Mouse (Mus musculus) 3T3-L1 (cell line): ENCODE measurements around the gene Micu2.
"Not testable (repeated sequence)": the region's sequence is repeated elsewhere in the genome, so short reads cannot be mapped to it uniquely, and the experiment has no call there.

Source experiments
- DNase-seq: peaks from one replicate; pipeline ENCODE4 v3.0.0-alpha.2; 2015; ENCODE audit warnings: low read depth, low spot score

Micu2 gene

GRCm38 (mm10) chr14:57967080-57967797, 31.8 kb downstream of the Micu2 start:
- DNase-seq, result no peak

GRCm38 (mm10) chr14:57961861-57962260, 37.2 kb downstream of the Micu2 start:
- DNase-seq, result no peak

DNA sequence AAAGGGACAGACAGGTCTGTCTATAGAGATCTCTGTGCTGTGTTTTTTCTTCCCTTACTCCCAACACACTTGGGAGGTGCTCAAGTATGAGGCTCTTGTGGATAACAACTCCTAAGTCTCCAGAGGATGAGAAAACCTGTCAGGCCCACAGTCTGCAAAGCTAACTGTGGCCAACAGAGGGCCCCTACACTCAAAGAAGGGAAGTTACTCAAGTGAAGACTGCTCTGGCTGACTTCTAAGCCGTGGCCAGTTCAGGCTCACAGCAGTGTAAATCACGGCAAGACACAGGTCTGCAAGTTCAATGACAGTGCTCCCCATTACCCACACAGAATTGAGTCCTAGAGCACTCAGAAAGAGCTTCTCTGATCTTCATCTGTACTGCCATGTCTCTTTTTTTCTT, 48.0 kb downstream of the Micu2 start:
- DNase-seq, result peak; percentile 63

DNA sequence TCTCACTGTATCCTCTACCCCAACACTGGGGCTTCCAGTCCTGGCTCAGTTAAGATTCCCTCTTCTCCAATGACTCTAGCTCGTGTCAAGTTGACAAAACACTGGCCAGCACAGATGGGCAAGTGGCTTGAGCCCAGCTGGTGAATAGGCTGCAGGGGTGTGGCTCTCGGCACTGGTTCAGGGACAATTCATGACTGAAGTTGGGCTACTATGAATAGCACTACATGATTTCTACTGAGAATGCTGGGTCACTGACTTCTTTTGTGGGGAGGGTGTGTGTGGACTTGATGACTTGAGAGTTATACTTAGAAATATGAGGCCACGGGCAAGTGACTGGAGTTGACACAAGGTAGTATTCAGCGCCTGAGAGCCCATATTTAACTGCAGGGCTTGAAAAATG, 53.2 kb downstream of the Micu2 start:
- DNase-seq, result no peak

DNA sequence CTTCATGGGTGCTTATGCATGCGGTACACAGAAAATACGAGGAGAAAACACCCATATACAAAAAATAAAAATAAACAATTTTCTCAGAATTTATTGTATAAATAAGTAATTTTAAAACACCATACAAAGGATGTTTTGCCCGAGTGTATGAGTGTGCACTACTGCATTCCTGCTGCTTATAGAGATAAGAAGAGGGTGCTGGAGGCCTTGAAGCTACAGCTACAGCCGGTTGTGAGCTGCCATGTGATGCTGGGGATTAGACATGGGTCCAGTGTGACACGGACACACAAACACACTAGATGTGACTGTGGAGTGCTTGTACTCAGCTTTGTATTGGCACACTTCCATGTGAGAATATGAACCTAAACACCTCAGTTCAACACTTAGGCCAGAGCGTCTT, 61.8 kb downstream of the Micu2 start:
- no peak for DNase-seq

DNA sequence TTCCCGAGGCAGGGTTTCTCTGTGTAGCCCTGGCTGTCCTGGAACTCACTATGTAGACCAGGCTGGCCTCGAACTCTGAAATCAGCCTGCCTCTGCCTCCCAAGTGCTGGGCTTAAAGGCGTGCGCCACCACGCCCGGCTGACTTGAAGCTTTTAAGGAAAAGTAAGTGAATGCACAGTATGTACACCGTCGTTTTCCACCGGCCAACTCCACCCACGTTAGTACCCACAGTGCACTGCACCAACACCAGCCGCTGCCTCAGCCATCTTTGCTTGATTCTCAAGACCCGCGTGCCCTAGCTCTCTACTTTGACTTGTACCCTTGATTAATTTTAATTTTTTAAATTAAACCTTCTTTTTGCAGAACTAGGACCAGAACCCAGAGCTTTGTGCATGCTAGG, 64.4 kb downstream of the Micu2 start:
- DNase-seq, result no peak

DNA sequence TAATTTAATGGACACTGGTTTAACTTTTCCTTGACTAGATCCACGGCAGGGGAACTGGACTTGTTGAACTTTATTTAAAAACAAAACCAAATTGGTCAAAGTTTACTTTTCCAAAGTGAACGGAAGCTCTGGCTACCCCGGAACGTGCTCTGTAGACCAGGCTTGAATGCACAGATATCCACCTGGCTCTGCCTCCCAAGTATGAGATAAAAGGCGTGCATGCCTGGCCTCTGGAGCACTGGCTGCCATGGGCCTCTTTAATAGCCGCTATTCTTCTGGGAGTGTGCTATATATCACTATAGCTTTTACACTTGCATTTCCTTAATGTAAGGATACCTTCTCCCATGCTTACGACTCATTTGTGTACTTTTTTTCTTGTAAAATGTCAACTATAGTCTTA, 65.5 kb downstream of the Micu2 start:
- no peak for DNase-seq

GRCm38 (mm10) chr14:57932881-57933443, 66.1 kb downstream of the Micu2 start:
- DNase-seq, result no peak

DNA sequence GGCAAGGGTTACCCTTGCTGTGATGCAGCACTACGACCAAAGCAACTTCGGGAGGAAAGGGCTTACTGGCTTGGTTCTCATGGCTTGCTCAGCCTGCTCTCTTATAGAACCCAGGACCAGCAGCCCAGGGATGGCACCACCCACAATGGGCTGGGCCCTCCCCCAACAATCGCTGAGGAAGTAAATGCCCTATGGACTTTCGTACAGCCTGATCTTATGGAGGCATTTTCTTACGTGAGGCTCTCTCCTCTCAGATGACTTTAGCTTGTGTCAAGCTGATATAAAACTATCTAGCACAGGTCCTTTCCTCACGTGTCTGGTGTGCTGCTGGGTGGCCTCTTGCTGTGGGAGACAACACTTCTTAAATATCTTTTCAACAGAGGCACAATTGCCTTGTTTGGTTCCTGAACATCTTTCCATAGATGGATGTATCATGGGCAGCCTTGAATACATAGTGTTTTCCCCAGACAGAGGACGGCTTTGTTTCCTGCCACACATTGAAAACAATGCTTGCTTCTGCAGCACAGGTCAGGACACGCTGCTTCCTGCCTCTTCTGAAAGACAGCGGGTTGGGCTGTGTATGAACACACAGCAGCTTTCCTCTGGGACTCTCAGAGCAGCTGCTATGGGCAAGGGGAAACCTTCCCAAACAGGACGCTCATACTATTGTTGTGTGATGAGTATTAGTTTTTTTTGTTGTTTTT, 77.5 kb downstream of the Micu2 start:
- DNase-seq, result no peak

DNA sequence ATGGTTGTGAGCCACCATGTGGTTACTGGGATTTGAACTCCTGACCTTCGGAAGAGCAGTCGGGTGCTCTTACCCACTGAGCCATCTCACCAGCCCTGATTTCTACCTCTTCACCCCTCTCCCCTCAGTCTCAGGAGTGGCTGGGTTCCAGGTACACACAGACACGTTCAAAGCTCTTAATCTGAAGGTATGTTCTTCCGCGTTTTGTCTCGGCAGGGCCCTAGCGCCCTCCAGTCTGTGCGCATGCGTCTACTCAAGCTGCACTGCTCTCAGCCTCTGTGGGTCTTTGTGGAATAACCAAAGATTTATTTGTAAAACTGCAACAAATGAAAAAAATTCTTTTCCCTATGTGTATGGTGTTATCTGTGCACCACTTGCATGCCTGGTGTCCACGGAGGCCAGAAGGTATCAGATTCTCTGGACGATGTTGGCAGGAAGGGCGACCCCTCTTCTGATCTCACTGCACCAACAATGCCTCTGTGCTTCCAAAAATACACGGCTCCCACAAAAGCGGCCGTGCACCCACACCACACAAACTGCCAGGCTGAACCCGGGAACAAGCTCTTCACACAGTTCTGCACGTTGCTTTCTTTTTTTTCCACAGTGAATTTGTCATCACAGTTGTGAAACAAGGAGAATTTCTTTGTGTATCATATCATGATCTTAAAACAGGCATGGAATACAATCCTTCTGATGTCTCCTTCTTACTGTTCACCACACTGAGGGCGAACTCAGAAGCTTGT, 78.3 kb downstream of the Micu2 start:
- DNase-seq, result no peak

DNA sequence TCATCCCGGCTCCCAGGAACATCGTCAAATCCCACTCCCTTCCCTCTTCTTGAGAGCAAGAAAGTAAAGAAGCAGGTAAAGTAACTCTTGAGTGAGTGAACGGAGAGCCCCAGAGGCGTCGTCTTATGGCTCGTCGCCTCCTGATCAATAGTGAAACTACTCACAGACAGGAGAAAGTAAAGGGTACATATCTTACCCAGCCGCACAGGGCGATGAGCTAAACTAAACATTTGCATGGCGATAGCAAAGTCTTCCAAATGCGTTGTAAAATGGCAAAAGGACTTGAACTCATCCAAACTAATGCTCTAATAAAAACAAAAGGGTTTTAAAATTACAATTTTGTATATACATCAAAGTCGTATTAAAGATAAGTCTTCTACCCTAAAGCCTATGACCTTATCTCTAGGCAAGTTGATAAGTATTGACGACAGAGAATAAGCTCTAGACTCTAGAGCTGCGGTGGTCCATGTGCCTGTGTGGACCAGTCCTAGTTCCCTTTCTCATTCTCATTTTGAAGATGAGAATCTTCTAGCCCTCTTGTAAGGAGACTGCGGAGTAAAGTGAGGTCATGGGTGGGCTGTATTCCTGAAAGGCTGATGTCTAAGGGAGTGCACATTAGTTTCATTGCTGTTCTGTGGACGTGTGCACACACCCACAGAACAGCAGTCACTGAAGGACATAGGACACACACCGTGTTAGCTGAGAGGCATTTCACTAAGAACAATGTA, 79.8 kb downstream of the Micu2 start:
- DNase-seq, result no peak

DNA sequence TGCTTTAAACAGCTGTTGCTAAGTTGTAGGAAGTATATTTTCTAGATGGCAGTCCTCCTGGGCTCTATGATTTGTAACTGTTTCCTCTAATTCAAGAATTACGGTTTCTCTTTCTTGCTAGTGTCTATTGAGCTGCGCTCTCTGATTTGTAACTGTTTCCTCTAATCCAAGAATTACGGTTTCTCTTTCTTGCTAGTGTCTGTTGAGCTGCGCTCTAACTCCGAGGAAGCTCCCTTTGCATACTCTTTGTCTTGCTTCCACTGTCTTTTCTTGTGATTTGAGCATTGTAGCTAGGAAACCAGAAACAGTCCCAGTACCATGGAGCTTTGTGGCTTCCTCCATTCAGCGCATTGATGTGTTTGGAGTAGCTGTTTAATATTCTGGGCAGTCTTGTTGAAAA, 83.7 kb downstream of the Micu2 start:
- no peak for DNase-seq

GRCm38 (mm10) chr14:57912211-57913007, 86.7 kb downstream of the Micu2 start:
- DNase-seq, result not testable (repeated sequence)

GRCm38 (mm10) chr14:57911787-57912186, 87.3 kb downstream of the Micu2 start:
- DNase-seq, result peak; percentile 21

GRCm38 (mm10) chr14:57911316-57911715, 87.7 kb downstream of the Micu2 start:
- DNase-seq, result peak; percentile 15

DNA sequence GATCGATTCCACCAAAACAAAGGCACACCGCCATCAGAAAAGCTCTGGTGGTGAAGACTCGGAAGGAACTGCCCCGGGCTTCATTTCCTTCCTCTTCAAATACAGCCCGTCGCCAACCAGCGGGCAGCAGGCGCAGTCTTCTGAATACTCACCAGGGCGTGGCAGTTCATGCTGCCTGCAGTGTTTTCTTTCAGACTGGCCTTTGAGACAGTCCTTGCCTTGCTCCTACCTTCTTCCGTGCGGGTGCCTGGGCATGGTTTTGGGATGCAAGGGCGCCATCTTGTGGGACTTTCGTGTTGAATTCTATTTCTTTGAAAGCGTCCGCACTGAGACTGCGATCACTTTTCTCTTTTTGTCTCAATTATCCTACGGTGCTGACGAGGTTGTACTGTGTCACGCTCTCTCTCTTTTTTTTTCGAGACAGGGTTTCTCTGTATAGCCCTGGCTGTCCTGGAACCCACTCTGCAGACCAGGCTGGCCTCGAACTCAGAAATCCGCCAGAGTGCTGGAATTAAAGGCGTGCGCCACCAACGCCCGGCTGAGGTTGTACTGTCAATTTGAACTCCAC, 88.5 kb downstream of the Micu2 start:
- peak; percentile 95 for DNase-seq

DNA sequence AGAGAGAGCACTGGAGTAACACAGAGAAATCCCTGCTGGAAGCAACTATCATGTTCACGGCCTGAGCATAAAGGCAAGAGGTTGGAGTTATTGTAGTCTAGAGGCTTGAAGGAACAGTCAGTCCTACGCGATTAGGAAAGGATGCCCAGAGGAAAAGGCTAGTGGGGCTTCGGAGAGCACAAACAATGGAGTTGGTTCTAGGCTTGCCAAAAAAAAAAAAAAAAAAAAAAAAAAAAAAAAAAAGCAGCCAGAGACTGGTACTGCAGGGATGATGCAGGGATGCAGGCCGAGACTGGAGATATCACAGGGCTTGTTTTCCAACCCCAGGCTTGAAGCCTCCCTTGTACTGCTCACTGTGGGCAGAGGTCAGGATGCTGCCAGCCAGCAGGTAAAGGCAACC, 89.8 kb downstream of the Micu2 start:
- DNase-seq, result no peak

DNA sequence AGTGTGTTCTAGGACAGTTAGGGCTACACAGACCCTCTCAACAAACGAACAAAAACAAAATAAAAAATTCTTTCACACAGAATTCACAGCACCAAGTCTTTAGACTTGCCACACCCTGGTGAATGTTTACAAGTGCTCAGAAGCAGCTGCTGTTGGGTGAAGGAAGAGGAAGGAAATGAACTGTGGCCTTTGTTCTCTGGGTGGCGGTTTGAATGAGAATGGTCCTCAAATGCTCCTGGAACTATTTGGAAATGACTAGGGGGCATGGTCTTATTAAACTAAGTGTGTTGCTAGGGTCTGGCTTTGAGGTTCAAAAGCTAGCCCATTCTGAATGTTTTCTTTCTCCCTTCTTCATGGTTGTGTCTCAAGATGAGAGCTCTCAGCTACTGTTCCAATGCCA, 90.6 kb downstream of the Micu2 start:
- no peak for DNase-seq

DNA sequence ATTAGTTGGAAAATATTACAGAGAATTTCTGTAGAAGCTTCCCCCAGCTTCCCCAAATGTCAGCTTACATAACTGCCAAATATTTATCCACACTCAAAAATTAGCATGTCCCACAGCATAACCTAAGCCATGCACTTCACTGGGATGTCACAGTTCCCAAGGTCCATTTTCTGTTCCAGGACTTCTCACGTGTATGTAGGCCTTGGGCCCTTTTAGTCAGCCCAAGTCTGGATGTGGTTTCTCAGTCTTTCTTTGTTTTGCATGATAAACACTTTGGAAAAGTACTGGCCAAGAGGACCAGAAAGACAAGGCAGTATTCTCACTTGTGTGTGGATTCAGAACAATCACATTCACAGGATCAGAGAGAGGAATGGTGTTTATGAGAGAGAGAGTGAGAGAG, 97.1 kb downstream of the Micu2 start:
- no peak for DNase-seq

- peak; percentile 29 for DNase-seq
Measured at GRCm38 (mm10) chr14:57896882-57897281, 102.2 kb downstream of the Micu2 start.
